Mouse (Mus musculus) mammary gland, adult 2 months (tissue): ENCODE results near the gene Gm7876. TPM values are rescaled to one million over a fixed set of nuclear protein-coding genes. Genes with fewer than 3 reads are reported as not detected.

Source experiments
- polyA plus RNA-seq: library from polyadenylated mRNA; depleted of rRNA; stranded (reverse); fragments of >200 nt; gene quantifications from 2 replicates; pipeline ENCODE4 v1.2.3, GENCODE M21; 2012; ENCODE audit warnings: low replicate concordance; rRNA removed

Gene Gm7876
- not detected in 2 replicates for polyA plus RNA-seq

DNA sequence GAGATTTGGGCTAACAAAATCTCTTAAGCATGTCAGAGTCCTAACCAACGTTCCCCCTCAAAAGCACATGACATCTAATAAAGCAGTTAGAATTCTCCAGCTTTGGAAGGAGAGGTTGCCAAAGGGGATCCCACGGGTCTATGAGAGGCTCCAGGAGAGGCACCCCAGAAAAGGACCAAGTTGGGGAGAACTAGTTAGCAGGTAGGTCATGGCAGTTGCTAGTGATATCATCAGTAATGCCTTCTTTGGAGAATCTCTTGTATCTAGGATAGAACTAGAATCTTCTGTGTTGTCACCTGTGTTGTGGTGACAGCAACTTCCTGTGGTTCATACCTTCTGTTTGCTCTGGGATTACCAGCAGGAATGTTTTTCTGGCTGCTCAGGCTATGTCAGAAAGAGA, at the start of gene Gm7876:
TSS of gene Gm7876 (plus strand) at position 301 of the 400 bp plus-strand sequence.

DNA sequence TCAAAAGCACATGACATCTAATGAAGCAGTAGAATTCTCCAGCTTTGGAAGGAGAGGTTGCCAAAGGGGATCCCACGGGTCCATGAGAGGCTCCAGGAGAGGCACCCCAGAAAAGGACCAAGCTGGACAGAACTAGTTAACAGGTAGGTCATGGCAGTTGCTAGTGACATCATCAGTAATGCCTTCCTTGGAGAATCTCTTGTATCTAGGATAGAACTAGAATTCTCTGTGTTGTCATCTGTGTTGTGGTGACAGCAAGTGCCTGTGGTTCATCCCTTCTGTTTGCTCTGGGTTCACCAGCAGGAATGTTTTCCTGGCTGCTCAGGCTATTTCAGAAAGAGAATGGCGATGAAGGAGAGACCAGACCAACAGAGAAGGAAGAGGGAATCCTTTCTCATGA, 45.1 kb upstream of the Gm7876 start, which contains the start of gene Gm3239:
TSS of gene Gm3239 (plus strand) at position 301 of the 400 bp plus-strand sequence.

DNA sequence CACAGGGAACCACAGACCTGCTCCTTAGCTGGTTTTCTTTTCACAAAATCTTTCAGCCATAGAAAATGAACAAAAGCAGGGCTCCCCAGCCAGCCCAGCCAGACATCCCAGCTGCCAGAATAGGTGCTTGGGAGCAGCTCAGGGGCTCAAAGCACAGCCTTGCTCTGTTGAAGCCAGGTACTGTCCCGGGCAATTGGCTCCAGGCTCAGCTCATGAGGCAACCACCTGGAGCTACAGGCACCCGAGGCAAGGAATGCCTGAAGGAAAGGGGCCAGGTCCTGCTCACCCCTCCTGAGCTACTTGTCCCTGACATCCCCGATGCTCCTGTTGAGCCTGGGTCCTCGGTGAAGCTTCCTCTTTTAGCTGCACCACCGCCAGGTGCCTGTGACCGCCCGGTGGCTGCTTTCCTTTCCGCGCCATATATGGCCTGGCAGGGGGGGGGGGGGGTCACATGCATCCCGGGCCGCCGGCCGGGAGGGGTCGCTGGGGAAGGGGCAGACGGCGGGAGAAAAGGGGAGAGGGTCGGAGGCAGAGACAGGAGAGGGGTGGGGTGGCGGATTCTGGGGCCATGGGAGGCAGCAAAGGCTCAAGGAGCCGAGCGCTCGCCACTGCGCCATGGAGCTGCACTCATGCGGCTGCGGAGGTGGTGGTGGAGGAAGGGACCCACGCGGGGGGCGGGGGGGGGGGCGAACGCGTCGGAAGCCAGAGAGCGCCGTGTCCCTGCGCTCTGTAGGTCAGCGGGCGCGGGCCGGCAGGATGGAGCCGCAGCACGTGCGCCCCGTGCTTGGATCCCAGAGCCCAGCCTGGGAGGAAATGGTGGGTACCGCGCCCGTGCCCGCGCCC, 17.2 kb downstream of the Gm7876 start, which contains the start of gene Gm3252:
TSS of gene Gm3252 (plus strand) at position 738 of the 843 bp plus-strand sequence.

Other genes with a start within 250 kb of the Gm7876 start
- gene Gm3182, start 227.5 kb upstream of the Gm7876 start, polyA plus RNA-seq = not detected in 2 replicates
- gene Gm3047, start 153.8 kb upstream of the Gm7876 start, polyA plus RNA-seq = not detected in 2 replicates
- not detected in 2 replicates for gene Gm8159, start 76.9 kb upstream of the Gm7876 start, polyA plus RNA-seq
- gene Gm3239, start 45.0 kb upstream of the Gm7876 start, polyA plus RNA-seq = 0.10 TPM in 1 of 2 replicates, not detected in the other
- gene Gm3252, start 17.5 kb downstream of the Gm7876 start, polyA plus RNA-seq = 0.27 TPM in 1 of 2 replicates, not detected in the other
- not detected in 2 replicates for gene Gm9602, start 67.1 kb downstream of the Gm7876 start, polyA plus RNA-seq
- gene Gm3269, start 128.9 kb downstream of the Gm7876 start, polyA plus RNA-seq = not detected in 2 replicates
- not detected in 2 replicates for gene Gm3264, start 146.3 kb downstream of the Gm7876 start, polyA plus RNA-seq
- gene Gm3278, start 183.2 kb downstream of the Gm7876 start, polyA plus RNA-seq = not detected in 2 replicates